Mouse (Mus musculus) heart, postnatal 10 days (tissue): ENCODE measurements at regions not wholly inside any gene's neighbourhood (a gene's known extent, or its start where the extent isn't known, plus 50 kb on each side); places are given as distances from the start of the nearest gene placed in this dataset.

Experiments used
- DNase-seq, 2 experiments: peaks; one replicate each; pipeline ENCODE4 v3.0.0; 2021
- intact Hi-C: fragments of 180-260 bp; cut with DNase I; formaldehyde crosslinking; loops from one replicate; pipeline ENCODE4 v1.15.1; 2025

DNA sequence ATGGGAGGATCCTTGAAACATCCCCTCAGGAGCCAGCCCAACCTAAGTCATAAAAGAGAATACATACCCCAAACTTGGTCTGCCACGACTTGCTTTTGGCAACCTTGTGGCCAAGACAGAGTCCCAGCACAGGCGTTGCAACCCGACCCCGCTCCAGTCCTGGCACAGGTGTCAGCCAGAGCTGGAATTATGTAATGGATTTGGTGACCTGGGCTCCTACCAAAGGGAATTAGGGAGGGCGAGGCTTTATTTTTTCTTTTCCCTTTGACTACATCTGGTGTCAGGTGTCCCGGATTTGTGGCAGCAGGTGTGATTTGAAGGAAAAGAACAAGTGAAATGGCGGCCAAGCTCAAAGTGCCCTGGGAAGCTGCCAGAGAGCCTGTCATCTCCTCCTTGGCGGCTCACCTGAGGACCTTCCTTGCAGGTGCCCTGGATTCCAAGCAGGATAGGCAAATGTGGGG lies 212.9 kb downstream of the Mef2c start:
- DNase-seq = no peak
- intact Hi-C loops = loop anchor here (10.0 kb wide), 1 partner anchor 1448 kb away; no protein-coding TSS in a partner anchor

GRCm38 (mm10) chr13:83717686-83718210 lies 213.9 kb downstream of the Mef2c start:
- DNase-seq = no peak
- intact Hi-C loops = loop anchor here (10.0 kb wide), 1 partner anchor 1447 kb away; no protein-coding TSS in a partner anchor

DNA sequence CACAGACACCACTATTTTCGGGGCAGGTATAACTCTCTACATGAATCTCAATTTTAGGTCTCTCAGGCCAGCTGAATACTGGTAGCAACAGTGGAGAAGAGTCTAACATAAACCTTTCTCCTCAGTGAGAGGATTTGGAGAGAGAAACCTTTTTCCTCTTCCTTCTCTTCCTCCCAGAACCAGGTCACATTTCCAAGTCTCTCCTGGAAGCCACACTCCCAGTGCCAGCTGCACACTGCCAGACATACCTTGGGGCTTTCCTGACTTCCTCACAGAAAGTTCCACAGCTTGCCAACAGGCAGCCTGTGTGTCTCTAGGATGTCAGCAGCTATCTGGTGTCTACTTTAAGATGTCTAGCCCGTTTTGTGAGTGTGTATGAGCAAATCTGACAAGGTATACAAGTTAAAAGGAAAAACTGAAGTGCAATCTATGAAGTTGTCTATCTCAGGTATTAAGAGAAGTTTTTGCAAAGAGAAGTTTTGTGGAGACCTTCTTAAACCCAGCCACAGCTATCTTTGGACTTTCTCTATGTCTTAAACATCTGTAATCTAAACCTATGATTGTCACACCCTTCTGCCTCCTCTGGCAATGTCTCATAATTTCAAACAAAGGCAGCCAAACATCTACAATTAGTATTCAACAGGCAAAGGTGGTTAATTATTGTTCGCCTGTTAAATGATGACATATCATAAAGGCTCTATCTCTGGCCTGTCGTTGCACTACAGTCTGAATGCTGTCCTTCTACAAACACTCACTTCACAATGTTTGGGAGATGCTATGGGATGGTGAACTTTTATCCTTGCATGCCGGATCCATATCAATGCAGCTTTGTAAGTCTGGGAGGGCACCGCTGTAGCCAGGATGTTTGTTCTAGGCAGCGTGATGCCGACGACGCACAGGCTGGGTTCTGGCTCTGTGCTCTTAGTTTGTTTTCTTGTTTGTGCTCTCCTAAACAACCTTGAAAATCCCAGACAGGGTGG lies 214.9 kb downstream of the Mef2c start:
- intact Hi-C loops = loop anchor here (10.0 kb wide), 1 partner anchor 1446 kb away; no protein-coding TSS in a partner anchor

DNA sequence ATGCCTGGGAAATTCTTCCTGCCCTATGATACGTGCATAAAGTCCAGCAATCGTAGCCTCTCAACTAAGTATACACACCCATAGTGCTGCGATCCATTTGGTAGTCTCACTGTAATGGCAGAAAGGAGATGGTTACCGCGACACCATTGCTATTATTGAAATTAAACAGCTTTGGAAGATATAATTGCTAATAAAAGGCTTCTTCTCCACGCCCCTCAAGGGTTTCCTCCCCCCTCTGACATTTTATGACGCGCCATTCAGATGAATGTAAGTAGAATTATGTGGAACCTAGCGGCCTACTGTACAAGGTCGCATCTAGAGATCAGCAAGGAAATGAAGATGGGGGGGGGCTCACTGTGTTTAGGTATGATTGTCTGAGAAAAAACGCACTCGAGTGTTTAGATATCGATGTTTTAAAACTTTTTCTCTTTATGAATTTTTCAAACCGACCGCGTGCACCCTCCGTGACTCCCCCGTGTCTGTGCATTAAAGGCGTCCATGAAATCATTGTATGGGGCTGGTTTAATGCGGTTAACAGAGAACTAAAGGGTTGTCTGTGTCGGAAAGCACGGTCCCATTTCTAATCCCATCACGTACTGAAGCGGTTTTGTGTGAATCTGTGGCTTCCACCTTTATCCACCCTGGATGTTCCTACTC lies 215.9 kb downstream of the Mef2c start:
- DNase-seq = no peak
- intact Hi-C loops = loop anchor here (10.0 kb wide), 1 partner anchor 1445 kb away; no protein-coding TSS in a partner anchor

More for the DNA sequence above, 214.9 kb downstream of the Mef2c start:
- no peak for DNase-seq

DNA sequence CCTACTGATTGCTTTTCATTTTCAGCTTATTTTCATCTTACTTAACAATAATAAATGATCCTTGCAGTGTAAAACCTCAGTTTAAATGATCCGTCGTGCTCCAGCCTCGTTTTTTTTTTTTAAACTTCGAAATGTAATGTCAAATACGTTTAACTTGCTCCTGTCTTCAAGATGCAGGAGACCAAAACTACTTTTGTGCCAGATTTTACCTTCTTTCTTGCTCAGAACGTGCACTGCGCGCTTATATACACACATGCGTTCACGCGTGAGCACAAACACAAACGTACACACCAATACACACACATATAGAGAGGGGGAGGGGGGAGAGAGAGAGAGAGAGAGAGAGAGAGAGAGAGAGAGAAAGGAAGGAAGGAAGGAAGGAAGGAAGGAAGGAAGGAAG lies 216.5 kb downstream of the Mef2c start:
- intact Hi-C loops = no loop called here
- no peak for DNase-seq

DNA sequence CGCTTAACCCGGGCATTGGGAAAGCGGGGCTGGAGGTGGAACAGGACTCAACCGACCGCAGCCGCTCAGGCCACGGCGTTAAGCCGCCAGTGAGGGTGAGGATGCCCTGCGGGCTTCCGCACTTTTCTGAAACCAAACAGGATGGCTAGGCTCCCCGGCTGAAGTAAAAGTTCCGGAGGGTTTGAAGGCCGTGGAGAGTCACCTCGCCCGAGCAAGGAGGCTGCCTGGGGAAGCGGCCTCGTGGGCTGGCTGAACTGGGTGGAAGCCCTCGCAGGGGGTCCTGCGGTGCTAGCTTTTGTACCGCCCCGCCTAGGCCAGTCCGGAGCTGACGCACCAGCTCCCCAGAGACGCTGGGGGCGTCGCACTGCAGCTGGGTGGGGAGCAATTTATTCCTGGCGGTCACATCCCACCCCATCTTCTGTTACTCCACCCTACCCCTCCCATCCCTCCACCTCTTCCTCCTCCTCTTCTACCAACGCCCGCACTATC lies 217.1 kb downstream of the Mef2c start:
- intact Hi-C loops = no loop called here
- no peak for DNase-seq

- no peak for DNase-seq
- intact Hi-C loops = no loop called here
These were observed 217.7 kb downstream of the Mef2c start for GRCm38 (mm10) chr13:83721563-83721962.

GRCm38 (mm10) chr13:83722241-83722640 lies 218.4 kb downstream of the Mef2c start:
- intact Hi-C loops = no loop called here
- DNase-seq = no peak

- intact Hi-C loops = no loop called here
- DNase-seq = no peak
These were observed 219.0 kb downstream of the Mef2c start for GRCm38 (mm10) chr13:83722791-83723190.

- no peak for DNase-seq
- intact Hi-C loops = no loop called here
These were observed 219.6 kb downstream of the Mef2c start for GRCm38 (mm10) chr13:83723396-83723795.

DNA sequence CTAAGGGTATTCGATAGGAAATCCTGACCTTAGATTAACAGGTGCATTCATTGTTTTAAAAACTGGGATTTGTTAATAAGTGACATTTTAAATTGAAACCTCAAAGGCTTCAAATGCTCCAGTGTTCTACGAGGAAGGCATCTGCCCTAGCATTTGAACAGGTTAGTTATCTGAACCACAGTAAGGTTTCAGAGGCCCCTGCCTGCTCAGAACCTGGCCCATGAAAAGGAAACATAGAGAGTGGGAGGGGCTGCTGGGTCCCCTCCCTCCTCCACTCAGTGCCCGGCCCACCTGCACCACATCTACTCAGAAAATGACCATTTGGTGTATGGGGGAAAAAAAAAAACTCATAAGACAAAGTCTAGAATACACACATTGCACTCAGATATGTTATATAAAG lies 220.4 kb downstream of the Mef2c start:
- intact Hi-C loops = no loop called here

GRCm38 (mm10) chr13:83724995-83725394 lies 221.2 kb downstream of the Mef2c start:
- peak in 1 of 2 experiments; percentile 28 for DNase-seq
- intact Hi-C loops = loop anchor here (5.0 kb wide), 1 partner anchor 622 kb away; no protein-coding TSS in a partner anchor

More for the DNA sequence above, 220.4 kb downstream of the Mef2c start:
- DNase-seq = no peak

- DNase-seq = no peak
- intact Hi-C loops = loop anchor here (5.0 kb wide), 1 partner anchor 621 kb away; no protein-coding TSS in a partner anchor
These were observed 222.0 kb downstream of the Mef2c start for GRCm38 (mm10) chr13:83725831-83726230.

- no peak for DNase-seq
- intact Hi-C loops = loop anchor here (5.0 kb wide), 1 partner anchor 621 kb away; no protein-coding TSS in a partner anchor
These were observed 222.6 kb downstream of the Mef2c start for GRCm38 (mm10) chr13:83726346-83726975.

DNA sequence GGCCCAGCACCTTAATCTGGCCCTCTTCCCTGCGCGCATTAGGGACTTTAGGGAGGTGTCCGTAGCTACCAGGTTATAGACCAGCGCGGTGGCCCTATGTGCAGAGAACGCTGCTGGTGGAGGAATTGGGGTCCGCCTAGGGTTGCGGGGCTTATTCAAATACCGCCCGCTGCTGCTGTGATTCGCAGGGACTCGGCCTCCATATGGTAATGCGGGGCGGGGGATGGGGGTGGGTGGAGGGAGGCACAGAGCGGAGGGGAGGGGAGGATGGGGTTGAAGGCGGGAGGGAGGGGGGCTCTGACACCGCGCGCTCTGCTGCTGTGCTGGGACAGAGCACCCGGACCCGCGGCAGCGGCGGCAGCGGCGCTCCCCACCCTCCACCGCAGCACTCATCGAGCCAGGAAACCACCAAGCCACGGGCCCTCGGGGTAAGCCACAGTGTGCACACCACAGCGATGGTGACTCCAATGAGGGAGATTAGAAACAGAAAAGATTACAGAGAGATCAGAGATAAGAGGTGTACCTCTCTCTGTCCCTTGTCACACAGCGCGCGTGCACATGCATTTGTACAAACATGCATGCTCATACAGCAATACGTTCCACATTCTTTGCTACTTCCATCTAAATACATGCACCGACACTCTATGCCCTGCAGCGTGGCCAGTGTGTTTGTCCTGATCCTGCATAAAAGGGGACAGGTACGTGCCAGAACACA lies 223.4 kb downstream of the Mef2c start:
- intact Hi-C loops = loop anchor here (5.0 kb wide), 1 partner anchor 620 kb away; no protein-coding TSS in a partner anchor
- no peak for DNase-seq

- intact Hi-C loops = loop anchor here (5.0 kb wide), 1 partner anchor 619 kb away; no protein-coding TSS in a partner anchor
- DNase-seq = no peak
These were observed 224.0 kb downstream of the Mef2c start for GRCm38 (mm10) chr13:83727766-83728395.

- no peak for DNase-seq
- intact Hi-C loops = loop anchor here (5.0 kb wide), 1 partner anchor 619 kb away; no protein-coding TSS in a partner anchor
These were observed 224.7 kb downstream of the Mef2c start for GRCm38 (mm10) chr13:83728421-83729010.

DNA sequence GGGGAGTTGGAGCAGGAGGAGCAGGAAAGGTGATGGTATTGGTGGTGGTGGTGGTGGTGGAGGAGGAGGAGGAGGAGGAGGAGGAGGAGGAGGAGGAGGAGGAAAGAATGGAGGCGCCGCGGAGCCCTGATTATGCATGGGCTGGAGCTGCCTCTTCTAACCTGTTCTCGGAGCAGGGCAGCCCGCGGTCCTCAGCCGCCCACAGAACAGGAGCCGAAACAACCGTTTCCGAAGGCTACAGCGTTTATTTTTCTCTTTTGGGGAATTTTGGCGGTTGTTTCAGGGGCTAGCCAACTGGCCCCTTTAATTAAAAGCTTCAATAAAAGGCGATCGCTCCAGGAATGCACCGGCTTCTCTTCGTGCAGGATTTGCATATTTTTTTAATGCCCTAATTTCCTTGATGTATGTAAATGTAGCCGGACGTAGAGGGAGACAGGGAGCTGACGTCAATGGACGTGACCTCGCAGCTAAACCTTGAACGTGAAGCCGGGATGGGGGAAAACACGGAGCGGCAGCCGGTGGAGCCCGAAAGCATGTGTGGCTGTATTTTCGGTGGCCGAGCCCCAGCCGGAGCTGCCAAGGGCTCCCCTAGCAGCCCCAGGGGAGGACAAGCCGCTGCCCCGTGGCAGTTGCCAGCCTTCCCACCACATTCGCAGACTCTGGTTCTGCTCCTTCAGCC lies 225.6 kb downstream of the Mef2c start:
- intact Hi-C loops = loop anchor here (5.0 kb wide), 2 partner anchors 493 to 618 kb away; partner anchors contain the start of gene Tmem161b
- DNase-seq = peak in 1 of 2 experiments; percentile 36
